In the genomic region with DNA sequence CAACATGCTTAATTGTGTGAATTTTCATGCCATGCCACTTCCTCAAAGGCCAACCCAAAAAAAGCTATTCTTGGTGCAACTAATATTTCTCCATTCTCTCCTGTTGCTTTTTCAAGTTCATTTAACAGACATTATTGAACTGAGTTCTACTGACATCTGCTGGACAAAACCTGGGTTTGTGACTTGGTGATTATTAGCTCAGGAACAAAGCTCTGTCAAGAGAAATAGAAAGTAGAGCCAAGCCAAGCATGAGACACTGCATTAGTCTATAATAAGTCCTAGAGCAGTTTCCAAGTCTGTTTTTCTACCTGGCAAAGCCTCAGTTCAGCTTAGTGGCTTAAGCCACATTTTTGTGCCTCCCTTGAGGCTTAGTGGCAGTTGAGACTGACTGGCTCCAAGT, we compare ENCODE assay signal across 8 mouse cellular contexts. TPM values are rescaled to one million over a fixed set of nuclear protein-coding genes. Genes with fewer than 3 reads are reported as not detected.
DNase-seq lines count a peak whose midpoint lies in the region; ATAC-seq and TF ChIP-seq lines count a peak whose summit lies in the region.

No protein-coding gene starts in this region.

- ATAC-seq in forebrain, postnatal 0 days, result no peak; the same call in 1 of the 2 replicates
- no peak for ATAC-seq in forebrain, embryonic 13.5 days
- ATAC-seq in liver, embryonic 11.5 days (replicated peaks; ENCODE audit: low FRiP score), result no peak
- peak; percentile 69 for ATAC-seq in megakaryocyte, adult 5-6 weeks (ENCODE audit: poor library complexity, severe bottlenecking)

- H3K79me2 ChIP-seq in liver, adult 2 months (ENCODE audit: control insufficient read depth, insufficient read depth, low read length), result no peaks in the 10 kb centered on the region

- TF ChIP-seq POLR2A in liver, adult 2 months (IDR thresholded peaks at IDR 0.05; ENCODE audit: extremely low read depth, insufficient read depth, low read length), result no peak

- no peaks in the 10 kb centered on the region for H3K27me3 ChIP-seq in forebrain, postnatal 0 days (ENCODE audit: insufficient read depth, low read length)
- no peaks in the 10 kb centered on the region for H3K27me3 ChIP-seq in forebrain, embryonic 13.5 days
- H3K27me3 ChIP-seq in liver, adult 2 months (ENCODE audit: control insufficient read depth, insufficient read depth, low read length), result no peaks in the 10 kb centered on the region
- H3K27me3 ChIP-seq in liver, embryonic 11.5 days (replicated peaks; ENCODE audit: control insufficient read depth, insufficient read depth, low read length), result no peaks in the 10 kb centered on the region

- no peak overlapping the region for H3K4me3 ChIP-seq in forebrain, postnatal 0 days (ENCODE audit: low read depth, low read length)
- no peak overlapping the region for H3K4me3 ChIP-seq in forebrain, embryonic 13.5 days
- no peak overlapping the region for H3K4me3 ChIP-seq in liver, adult 2 months (ENCODE audit: insufficient read depth, low read depth, low read length)
- no peak overlapping the region for H3K4me3 ChIP-seq in liver, embryonic 11.5 days (ENCODE audit: low read depth, low read length)

- peak; percentile 56 for TF ChIP-seq CTCF in forebrain, postnatal 0 days (IDR thresholded peaks at IDR 0.05; ENCODE audit: low read depth)
- TF ChIP-seq CTCF in liver, adult 2 months (IDR thresholded peaks at IDR 0.05; ENCODE audit: low read depth, low read length), result peak; percentile 59

- no peaks in the 10 kb centered on the region for H3K36me3 ChIP-seq in forebrain, postnatal 0 days (ENCODE audit: insufficient read depth)
- no peaks in the 10 kb centered on the region for H3K36me3 ChIP-seq in forebrain, embryonic 13.5 days (ENCODE audit: poor library complexity, severe bottlenecking)
- H3K36me3 ChIP-seq in liver, adult 2 months (ENCODE audit: control insufficient read depth, insufficient read depth, low read length), result no peaks in the 10 kb centered on the region
- no peaks in the 10 kb centered on the region for H3K36me3 ChIP-seq in liver, embryonic 11.5 days (ENCODE audit: control insufficient read depth, insufficient read depth, low read length)

- no peaks in the 10 kb centered on the region for H3K4me1 ChIP-seq in forebrain, postnatal 0 days (ENCODE audit: insufficient read depth)
- no peaks in the 10 kb centered on the region for H3K4me1 ChIP-seq in forebrain, embryonic 13.5 days
- no peaks in the 10 kb centered on the region for H3K4me1 ChIP-seq in liver, adult 2 months (ENCODE audit: control insufficient read depth, insufficient read depth, low read length)
- peaks cover 3% of the 10 kb centered on the region; the same call in 1 of the 2 replicates for H3K4me1 ChIP-seq in liver, embryonic 11.5 days (replicated peaks; ENCODE audit: control insufficient read depth, insufficient read depth, low read length)

- no peak overlapping the region for H3K27ac ChIP-seq in forebrain, postnatal 0 days (ENCODE audit: low read depth, low read length)
- H3K27ac ChIP-seq in forebrain, embryonic 13.5 days, result no peak overlapping the region
- H3K27ac ChIP-seq in liver, adult 2 months (replicated peaks; ENCODE audit: insufficient read depth, low read depth, low read length), result no peak overlapping the region
- no peak overlapping the region for H3K27ac ChIP-seq in liver, embryonic 11.5 days (ENCODE audit: low read depth, low read length)

- no peak overlapping the region for H3K4me2 ChIP-seq in forebrain, postnatal 0 days (ENCODE audit: low read depth)
- H3K4me2 ChIP-seq in forebrain, embryonic 13.5 days, result no peak overlapping the region
- H3K4me2 ChIP-seq in liver, embryonic 11.5 days, result no peak overlapping the region

- no peaks in the 10 kb centered on the region for H3K9me3 ChIP-seq in forebrain, postnatal 0 days (ENCODE audit: low read length)
- no peaks in the 10 kb centered on the region for H3K9me3 ChIP-seq in forebrain, embryonic 13.5 days (replicated peaks)
- H3K9me3 ChIP-seq in liver, embryonic 11.5 days (ENCODE audit: control insufficient read depth, low read length), result no peaks in the 10 kb centered on the region

- no peak overlapping the region for H3K9ac ChIP-seq in forebrain, postnatal 0 days
- H3K9ac ChIP-seq in forebrain, embryonic 13.5 days, result no peak overlapping the region
- H3K9ac ChIP-seq in liver, adult 2 months (ENCODE audit: low read depth, low read length), result no peak overlapping the region
- H3K9ac ChIP-seq in liver, embryonic 11.5 days (ENCODE audit: low read depth, low read length), result no peak overlapping the region

- DNase-seq in forebrain, postnatal 0 days, result peak; percentile 56
- peak; percentile 69 for DNase-seq in liver, adult 2 months (ENCODE audit: extremely low read depth, low read depth, low spot score)
- DNase-seq in liver, embryonic 11.5 days (ENCODE audit: low spot score), result no peak
- DNase-seq in embryo, embryonic 10.5 days (ENCODE audit: low spot score), result peak; percentile 66
- no peak for DNase-seq in thymus, adult 18-20 months
- no peak for DNase-seq in frontal cortex, postnatal 10 days (ENCODE audit: low spot score in 2 of 2)

RNA-seq across cellular contexts. Expression of gene Lancl1, which starts 45.9 kb away (rescaled TPM):
- total RNA-seq in forebrain, postnatal 0 days (2014; rRNA removed), result 154 and 160 TPM in 2 replicates
- polyA plus RNA-seq in forebrain, postnatal 0 days (2015; fragmentation: Nextera tagmentation; extraction: Ambion mirVana), result 219 and 228 TPM in 2 replicates
- polyA plus RNA-seq in forebrain, embryonic 13.5 days (2015; fragmentation: Nextera tagmentation; extraction: Ambion mirVana), result 125 and 137 TPM in 2 replicates
- 25.5 and 31.1 TPM in 2 replicates for total RNA-seq in liver, adult 2 months (2014; rRNA removed)
- 29.5 and 39.2 TPM in 2 replicates for polyA plus RNA-seq in liver, adult 2 months (2012; rRNA removed)
- polyA plus RNA-seq in liver, embryonic 11.5 days (2014; fragmentation: Nextera tagmentation; extraction: Ambion mirVana), result 48.8 and 49.0 TPM in 2 replicates
- 18.4 and 25.0 TPM in 2 replicates for total RNA-seq in megakaryocyte, adult 5-6 weeks (2015)
- 13.3 and 23.3 TPM in 2 replicates for total RNA-seq in megakaryocyte, adult 5-6 weeks (2017)

RNA-seq across cellular contexts. Expression of gene Myl1, which starts 47.6 kb away (rescaled TPM):
- total RNA-seq in forebrain, postnatal 0 days (2014; rRNA removed), result 3.0 TPM in 1 of 2 replicates, not detected in the other
- 0.33 and 0.38 TPM in 2 replicates for polyA plus RNA-seq in forebrain, postnatal 0 days (2015; fragmentation: Nextera tagmentation; extraction: Ambion mirVana)
- polyA plus RNA-seq in forebrain, embryonic 13.5 days (2015; fragmentation: Nextera tagmentation; extraction: Ambion mirVana), result 0.31 and 0.34 TPM in 2 replicates
- total RNA-seq in liver, adult 2 months (2014; rRNA removed), result 0.13 and 4.5 TPM in 2 replicates
- not detected in 2 replicates for polyA plus RNA-seq in liver, adult 2 months (2012; rRNA removed)
- polyA plus RNA-seq in liver, embryonic 11.5 days (2014; fragmentation: Nextera tagmentation; extraction: Ambion mirVana), result 5.9 and 12.3 TPM in 2 replicates
- total RNA-seq in megakaryocyte, adult 5-6 weeks (2015), result not detected in 2 replicates
- total RNA-seq in megakaryocyte, adult 5-6 weeks (2017), result not detected in 2 replicates

Comparison
In these comparisons a context has a peak if more than half of its experiments do, and no peak if none do; other contexts are left out.
1. DNase-seq: peak in forebrain, postnatal 0 days (single experiment), liver, adult 2 months (single experiment) and embryo, embryonic 10.5 days (single experiment); none in liver, embryonic 11.5 days (single experiment), thymus, adult 18-20 months (0 of 2) and frontal cortex, postnatal 10 days (0 of 2).